Mouse (Mus musculus) intestine, embryonic 16.5 days (tissue): ENCODE measurements at regions not wholly inside any gene's neighbourhood (a gene's known extent, or its start where the extent isn't known, plus 50 kb on each side); places are given as distances from the start of the nearest gene placed in this dataset.

Experiments
- ATAC-seq: fragments of 200-750 bp; cut with Nextera tagmentation; 2 replicates; pipeline ENCODE4 v1.8.0; 2017; ENCODE audit warnings: moderate TSS enrichment, moderate library complexity
- H3K27ac ChIP-seq: fragments of 300-500 bp; sonication (generic); 2 replicates; pipeline ENCODE4 v1.5.1; 2014; ENCODE audit warnings: mild to moderate bottlenecking, low read length
- H3K27me3 ChIP-seq: fragments of 300-500 bp; sonication (generic); replicated peaks from 2 replicates; pipeline ENCODE4 v1.6.1; 2014; ENCODE audit warnings: low read length, control low read depth, mixed read lengths; ENCODE audit not compliant: control insufficient read depth, insufficient read depth
- H3K36me3 ChIP-seq: fragments of 300-500 bp; sonication (generic); 2 replicates; pipeline ENCODE4 v1.6.1; 2014; ENCODE audit warnings: low read length, control low read depth; ENCODE audit not compliant: control insufficient read depth, insufficient read depth
- H3K4me1 ChIP-seq: fragments of 300-500 bp; sonication (generic); 2 replicates; pipeline ENCODE4 v1.6.1; 2014; ENCODE audit warnings: low read length, control low read depth, mixed read lengths; ENCODE audit not compliant: control insufficient read depth, insufficient read depth
- H3K4me2 ChIP-seq: fragments of 300-500 bp; sonication (generic); 2 replicates; pipeline ENCODE4 v1.6.1; 2014; ENCODE audit warnings: low read depth, low read length, control low read depth
- H3K4me3 ChIP-seq: fragments of 300-500 bp; sonication (generic); 2 replicates; pipeline ENCODE4 v1.5.1; 2014; ENCODE audit warnings: mild to moderate bottlenecking, low read length
- H3K9ac ChIP-seq: fragments of 300-500 bp; sonication (generic); 2 replicates; pipeline ENCODE4 v1.6.1; 2014; ENCODE audit warnings: low read depth, low read length
- H3K9me3 ChIP-seq: fragments of 300-500 bp; sonication (generic); 2 replicates; pipeline ENCODE4 v1.6.1; 2016; ENCODE audit warnings: low read length, control low read depth; ENCODE audit not compliant: control insufficient read depth
- WGBS: fragments of 180-500 bp; shearing (Covaris S2); extraction: QIAGEN DNeasy Blood & Tissue Kit; methylation state at CpG from one replicate; pipeline ENCODE4 v1.1.7; 2014; 5-methylcytosine and 5-hydroxymethylcytosine counted together

DNA sequence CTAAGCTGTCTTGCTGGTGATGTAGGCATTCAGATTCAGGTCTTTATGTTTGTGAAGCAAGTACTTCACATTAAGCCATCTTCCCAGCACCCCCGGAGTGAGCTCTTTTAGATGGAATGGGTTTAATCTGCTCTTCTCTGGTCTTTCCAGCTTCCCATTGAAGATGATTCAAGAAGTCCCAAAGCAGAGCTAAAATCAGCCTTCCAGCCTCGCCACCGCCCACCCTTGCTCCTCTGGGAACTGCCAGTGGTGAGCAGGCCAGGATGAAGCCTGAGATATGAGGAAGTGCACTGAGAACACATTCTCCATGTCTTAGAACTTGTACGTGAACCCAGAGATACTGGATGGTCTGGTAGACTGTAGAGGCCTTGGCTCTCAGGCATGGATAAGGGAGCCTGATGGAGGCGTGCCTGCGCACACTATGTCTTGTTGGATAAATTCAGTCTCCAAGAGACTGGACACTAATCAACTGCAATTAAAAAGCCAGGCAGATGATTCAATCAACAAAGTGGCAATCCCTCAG, 51.3 kb upstream of the Mrtfb start:
- no peaks in the 10 kb centered on the region for H3K9me3 ChIP-seq
- H3K27me3 ChIP-seq = no peaks in the 10 kb centered on the region
- no peak overlapping the region for H3K4me2 ChIP-seq
- no peaks in the 10 kb centered on the region for H3K36me3 ChIP-seq
- H3K27ac ChIP-seq = peak overlapping the region; percentile 32; the same call in 1 of the 2 replicates
- WGBS = 86% methylated on average over 6 of the region's 6 CpGs
- H3K4me1 ChIP-seq = peaks cover 14% of the 10 kb centered on the region
- H3K4me3 ChIP-seq = no peak overlapping the region
- ATAC-seq = no peak
- no peak overlapping the region for H3K9ac ChIP-seq

- Histone ChIP-seq H3K4me2 (no peak overlapping the region), H3K36me3 (no peaks in the 10 kb centered on the region), H3K9ac (no peak overlapping the region), H3K27me3 (no peaks in the 10 kb centered on the region), H3K4me3 (no peak overlapping the region), H3K27ac (peak overlapping the region; percentile 39; the same call in 1 of the 2 replicates), H3K9me3 (no peaks in the 10 kb centered on the region), H3K4me1 (peaks cover 14% of the 10 kb centered on the region)
- WGBS = 18% methylated on average over 5 of the region's 5 CpGs
- peak; percentile 84 for ATAC-seq
Measured at GRCm38 (mm10) chr16:13205855-13206254, 50.4 kb upstream of the Mrtfb start.
